Mouse (Mus musculus) CH12.LX (cell line): ENCODE data around the gene Nckap1. TPM values are rescaled to one million over a fixed set of nuclear protein-coding genes. Genes with fewer than 3 reads are reported as not detected.

Source experiments
- DNase-seq: peaks from one replicate; pipeline ENCODE4 v3.0.0-alpha.2; 2013; ENCODE audit errors: extremely low read depth
- H3K27ac ChIP-seq: 2 replicates; pipeline ENCODE4 v1.5.1; 2012; ENCODE audit warnings: low read depth, mild to moderate bottlenecking, control low read depth, moderate library complexity; ENCODE audit not compliant: insufficient read depth
- H3K27me3 ChIP-seq: replicated peaks from 2 replicates; pipeline ENCODE3; 2012; ENCODE audit warnings: inconsistent platforms
- H3K36me3 ChIP-seq, 2 experiments: replicated peaks in 1 of 2; 2 replicates each; pipeline versions ENCODE3 to v1.6.1; 2012; ENCODE audit warnings: inconsistent platforms in 1 of 2, low read length in 1 of 2, mild to moderate bottlenecking in 1 of 2, mixed read lengths in 1 of 2, moderate library complexity in 1 of 2; ENCODE audit not compliant: control insufficient read depth in 1 of 2, insufficient read depth in 1 of 2
- H3K4me1 ChIP-seq, 2 experiments: 2 replicates each; pipeline ENCODE4 v1.6.1; 2012; ENCODE audit warnings: inconsistent platforms in 1 of 2, moderate library complexity in 1 of 2; ENCODE audit not compliant: insufficient read depth in 2 of 2, control insufficient read depth in 1 of 2
- H3K4me2 ChIP-seq: 2 replicates; pipeline ENCODE4 v1.6.1; 2012; ENCODE audit warnings: low read depth, mild to moderate bottlenecking, control low read depth; ENCODE audit not compliant: poor library complexity, insufficient read depth, severe bottlenecking
- H3K4me3 ChIP-seq, 3 experiments: fragments of 150-350 bp in 1 of 3; sonication (generic) in 1 of 3; replicated peaks in 1 of 3; 2 replicates each; pipeline versions ENCODE3 to v1.5.1; 2011 to 2012; ENCODE audit warnings: low read depth in 2 of 3, low read length in 2 of 3, mild to moderate bottlenecking in 2 of 3, moderate library complexity in 2 of 3, control low read depth in 1 of 3, improper control_type of control experiment in 1 of 3, inconsistent platforms in 1 of 3, mixed read lengths in 1 of 3; ENCODE audit not compliant: poor library complexity in 1 of 3
- H3K79me2 ChIP-seq: replicated peaks from 2 replicates; pipeline ENCODE4 v1.6.1; 2012; ENCODE audit warnings: mild to moderate bottlenecking, moderate library complexity; ENCODE audit not compliant: control insufficient read depth, poor library complexity, insufficient read depth, severe bottlenecking; ENCODE audit errors: extremely low read depth
- H3K9ac ChIP-seq: 2 replicates; pipeline ENCODE4 v1.6.1; 2012; ENCODE audit warnings: low read depth, mild to moderate bottlenecking, control low read depth, moderate library complexity; ENCODE audit not compliant: insufficient read depth
- H3K9me3 ChIP-seq: replicated peaks from 2 replicates; pipeline ENCODE3; 2012; ENCODE audit warnings: low read length, inconsistent platforms, mixed read lengths
- BHLHE40 ChIP-seq: IDR thresholded peaks from 2 replicates; pipeline ENCODE4 v1.6.1; 2011; ENCODE audit warnings: mild to moderate bottlenecking, low read depth, low read length, improper control_type of control experiment
- CHD2 ChIP-seq: IDR thresholded peaks from 2 replicates; pipeline ENCODE4 v1.6.1; 2011; ENCODE audit warnings: low read length, improper control_type of control experiment
- CTCF ChIP-seq, 2 experiments: IDR thresholded peaks in 1 of 2; conservative IDR thresholded peaks in 1 of 2; 2 replicates each; pipeline ENCODE4 v1.5.1; 2011 to 2012; ENCODE audit warnings: low read depth in 2 of 2, low read length in 2 of 2, improper control_type of control experiment in 1 of 2, inconsistent platforms in 1 of 2, mild to moderate bottlenecking in 1 of 2, moderate library complexity in 1 of 2
- ELF1 ChIP-seq: IDR thresholded peaks from 2 replicates; pipeline ENCODE4 v1.6.1; 2014; ENCODE audit warnings: low read depth, mild to moderate bottlenecking, inconsistent platforms, low read length, improper control_type of control experiment
- EP300 ChIP-seq: IDR thresholded peaks from 2 replicates; pipeline ENCODE4 v1.6.1; 2011; ENCODE audit warnings: low read length, improper control_type of control experiment
- ETS1 ChIP-seq: conservative IDR thresholded peaks from 2 replicates; pipeline ENCODE4 v1.6.1; 2012; ENCODE audit warnings: low read depth, mild to moderate bottlenecking, inconsistent platforms, low read length, improper control_type of control experiment, moderate library complexity
- HCFC1 ChIP-seq: IDR thresholded peaks from 2 replicates; pipeline ENCODE4 v1.6.1; 2012; ENCODE audit warnings: low read depth, mild to moderate bottlenecking, inconsistent platforms, low read length, improper control_type of control experiment
- JUN ChIP-seq: IDR thresholded peaks from 2 replicates; pipeline ENCODE4 v1.6.1; 2011; ENCODE audit warnings: low read depth, mild to moderate bottlenecking, low read length, improper control_type of control experiment, moderate library complexity; ENCODE audit not compliant: insufficient read depth
- JUND ChIP-seq: conservative IDR thresholded peaks from 2 replicates; pipeline ENCODE4 v1.6.1; 2011; ENCODE audit warnings: low read depth, low read length, improper control_type of control experiment
- MAFK ChIP-seq: IDR thresholded peaks from 2 replicates; pipeline ENCODE4 v1.6.1; 2011; ENCODE audit warnings: low read length, improper control_type of control experiment; ENCODE audit not compliant: insufficient replicate concordance
- MAX ChIP-seq: IDR thresholded peaks from 2 replicates; pipeline ENCODE4 v1.6.1; 2011; ENCODE audit warnings: low read length, improper control_type of control experiment
- MXI1 ChIP-seq: IDR thresholded peaks from 2 replicates; pipeline ENCODE4 v1.6.1; 2011; ENCODE audit warnings: mild to moderate bottlenecking, low read depth, low read length, improper control_type of control experiment
- POLR2AphosphoS2 ChIP-seq: IDR thresholded peaks from 2 replicates; pipeline ENCODE4 v1.6.1; 2011; ENCODE audit warnings: low read depth, low read length, improper control_type of control experiment
- RAD21 ChIP-seq: IDR thresholded peaks from 2 replicates; pipeline ENCODE4 v1.6.1; 2011; ENCODE audit warnings: low read depth, mild to moderate bottlenecking, low read length, improper control_type of control experiment, moderate library complexity
- RCOR1 ChIP-seq: conservative IDR thresholded peaks from 2 replicates; pipeline ENCODE4 v1.6.1; 2012; ENCODE audit warnings: low read depth, mild to moderate bottlenecking, inconsistent platforms, low read length, improper control_type of control experiment
- SIN3A ChIP-seq: IDR thresholded peaks from 2 replicates; pipeline ENCODE4 v1.6.1; 2012; ENCODE audit warnings: low read length, improper control_type of control experiment, inconsistent platforms
- UBTF ChIP-seq: IDR thresholded peaks from 2 replicates; pipeline ENCODE4 v1.6.1; 2012; ENCODE audit warnings: low read depth, mild to moderate bottlenecking, inconsistent platforms, low read length, improper control_type of control experiment, moderate library complexity
- USF1 ChIP-seq: IDR thresholded peaks from 2 replicates; pipeline ENCODE4 v1.6.1; 2014; ENCODE audit warnings: low read depth, mild to moderate bottlenecking, inconsistent platforms, low read length, improper control_type of control experiment
- USF2 ChIP-seq: conservative IDR thresholded peaks from 2 replicates; pipeline ENCODE4 v1.6.1; 2011; ENCODE audit warnings: low read depth, low read length, improper control_type of control experiment
- ZC3H11A ChIP-seq: IDR thresholded peaks from 2 replicates; pipeline ENCODE4 v1.6.1; 2012; ENCODE audit warnings: low read depth, mild to moderate bottlenecking, inconsistent platforms, low read length, improper control_type of control experiment
- ZKSCAN1 ChIP-seq: IDR thresholded peaks from 2 replicates; pipeline ENCODE4 v1.6.1; 2012; ENCODE audit warnings: low read depth, inconsistent platforms, low read length, improper control_type of control experiment, borderline replicate concordance
- dilution Hi-C: fragments of 300-500 bp; cut with MboI; formaldehyde crosslinking; loops from 2 replicates; pipeline ENCODE4 v1.14.3; 2020; ENCODE audit warnings: low sequenced_read_pairs; ENCODE audit not compliant: extremely low pct_unique_long_range_greater_than_20kb, extremely low pct_ligation_motif_present
- in situ Hi-C: fragments of 300-500 bp; cut with MboI; formaldehyde crosslinking; loops from 3 replicates; pipeline ENCODE4 v1.14.3; 2019; ENCODE audit warnings: low sequenced_read_pairs, low pct_ligation_motif_present, low pct_unique_long_range_greater_than_20kb, mixed read lengths
- polyA plus RNA-seq: library from polyadenylated mRNA; unstranded; fragments of >175 nt; gene quantifications from 2 replicates; pipeline ENCODE4 v1.2.1, GENCODE M21; 2012; ENCODE audit warnings: low read depth; ENCODE audit not compliant: insufficient read length
- total RNA-seq, 2 experiments: library from RNA; depleted of rRNA; stranded (reverse); fragments of 300-350 nt in 1 of 2; fragments of >200 nt in 1 of 2; gene quantifications; 2 replicates each; pipeline ENCODE4 v1.2.3; 2012 to 2014

The Nckap1 gene
- total and polyA plus RNA-seq, 3 experiments, result 3.9 to 7.1 (median 6.8) TPM

GRCm38 (mm10) chr2:80596960-80597359 is 15.8 kb upstream of the Nckap1 start:
- Histone ChIP-seq H3K27ac (no peak overlapping the region), H3K9ac (no peak overlapping the region), H3K36me3 (no peaks in the 10 kb centered on the region), H3K27me3 (peaks cover 8% of the 10 kb centered on the region), H3K79me2 (no peaks in the 10 kb centered on the region), H3K4me3 (no peak overlapping the region), H3K9me3 (no peaks in the 10 kb centered on the region), H3K4me2 (no peak overlapping the region), H3K4me1 (no peaks in the 10 kb centered on the region)
- dilution Hi-C loops, result no loop called here
- TF ChIP-seq POLR2AphosphoS2, result no peak
- no peak for TF ChIP-seq ELF1
- TF ChIP-seq CHD2, result no peak
- TF ChIP-seq ZC3H11A, result no peak
- no peak for TF ChIP-seq RAD21
- no peak for TF ChIP-seq USF2
- no peak for TF ChIP-seq BHLHE40
- no peak for TF ChIP-seq USF1
- no peak for TF ChIP-seq JUN
- no peak for TF ChIP-seq MAFK
- TF ChIP-seq UBTF, result no peak
- no peak for TF ChIP-seq HCFC1
- in situ Hi-C loops, result no loop called here
- no peak for DNase-seq

GRCm38 (mm10) chr2:80594215-80594918 is 13.2 kb upstream of the Nckap1 start:
- no peaks in the 10 kb centered on the region for H3K36me3 ChIP-seq
- no peak overlapping the region for H3K4me2 ChIP-seq
- in situ Hi-C loops (no loop called here), dilution Hi-C loops (no loop called here)
- H3K9me3 ChIP-seq, result no peaks in the 10 kb centered on the region
- TF ChIP-seq USF2, result no peak
- no peaks in the 10 kb centered on the region for H3K4me1 ChIP-seq
- H3K27ac ChIP-seq, result no peak overlapping the region
- DNase-seq, result no peak
- H3K79me2 ChIP-seq, result no peaks in the 10 kb centered on the region
- H3K4me3 ChIP-seq, result no peak overlapping the region
- H3K9ac ChIP-seq, result no peak overlapping the region
- peaks cover 8% of the 10 kb centered on the region for H3K27me3 ChIP-seq

DNA sequence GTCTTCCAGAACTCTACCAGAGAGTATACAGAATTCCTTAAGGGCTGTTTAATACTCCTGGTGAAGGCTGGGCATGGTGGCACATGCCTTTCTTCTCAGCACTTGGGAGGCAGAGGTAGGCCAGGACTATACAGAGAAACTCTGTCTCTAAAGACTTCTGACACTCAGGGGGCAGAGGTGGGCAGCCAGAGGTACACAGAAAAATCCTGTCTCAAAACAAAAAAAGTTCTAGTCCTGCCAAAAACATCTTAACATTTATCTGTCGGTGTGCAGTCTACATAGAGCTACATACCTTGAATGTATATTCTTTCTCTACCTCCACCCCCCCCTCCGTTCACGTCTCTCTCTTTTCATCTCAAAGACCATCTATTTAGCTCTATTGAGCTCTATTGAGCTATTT is 1.2 kb upstream of the Nckap1 start:
- no peak overlapping the region for H3K9ac ChIP-seq
- in situ Hi-C loops, result no loop called here

More for the DNA sequence above, 1.2 kb upstream of the Nckap1 start:
- Histone ChIP-seq H3K36me3 (no peaks in the 10 kb centered on the region), H3K27ac (no peak overlapping the region), H3K79me2 (no peaks in the 10 kb centered on the region), H3K4me2 (no peak overlapping the region), H3K9me3 (peaks cover 14% of the 10 kb centered on the region), H3K4me1 (peaks cover 2 to 16% of the 10 kb centered on the region in 2 experiments; a peak in 3 of 4 replicates), H3K27me3 (peaks cover 57% of the 10 kb centered on the region), H3K4me3 (no peak overlapping the region)
- TF ChIP-seq ZKSCAN1 (no peak), CHD2 (no peak), CTCF (conservative IDR thresholded peaks at IDR 0.05 in 1 of 2, IDR thresholded peaks at IDR 0.05 in 1 of 2; ENCODE audit: low read depth in 2 of 2, low read length in 2 of 2) (no peak), MXI1 (no peak), SIN3A (no peak), RCOR1 (no peak), EP300 (no peak), ETS1 (no peak), JUN (no peak), USF2 (no peak), MAX (no peak), JUND (no peak)
- dilution Hi-C loops, result no loop called here
- no peak for DNase-seq
